Comparison of ENCODE assay signal across 8 mouse cellular contexts in genomic region chr4:83417160-83417819, GRCm38 (mm10). TPM values are rescaled to one million over a fixed set of nuclear protein-coding genes. Genes with fewer than 3 reads are reported as not detected.
DNase-seq lines count a peak whose midpoint lies in the region; ATAC-seq and TF ChIP-seq lines count a peak whose summit lies in the region.

Gene Snapc3, plus strand, starts transcription at chr4:83417724.

- no peaks in the 10 kb centered on the region for H3K27me3 ChIP-seq in heart, embryonic 12.5 days (replicated peaks)
- H3K27me3 ChIP-seq in kidney, postnatal 0 days (ENCODE audit: insufficient read depth, low read length), result no peaks in the 10 kb centered on the region
- H3K27me3 ChIP-seq in liver, embryonic 11.5 days (replicated peaks; ENCODE audit: control insufficient read depth, insufficient read depth, low read length), result no peaks in the 10 kb centered on the region
- H3K27me3 ChIP-seq in stomach, embryonic 14.5 days (ENCODE audit: control insufficient read depth, insufficient read depth, low read length), result no peaks in the 10 kb centered on the region

- H3K4me2 ChIP-seq in heart, embryonic 12.5 days, result peak within 1 kb of the TSS; percentile 72
- H3K4me2 ChIP-seq in kidney, postnatal 0 days (ENCODE audit: low read length), result peak within 1 kb of the TSS; percentile 65
- peak within 1 kb of the TSS; percentile 87 for H3K4me2 ChIP-seq in liver, embryonic 11.5 days
- peak within 1 kb of the TSS; percentile 60 for H3K4me2 ChIP-seq in stomach, embryonic 14.5 days (replicated peaks; ENCODE audit: low read depth, low read length)

- peak; percentile 99 for ATAC-seq in erythroid progenitor cell, adult 5-6 weeks (replicated peaks; ENCODE audit: low FRiP score, poor library complexity, severe bottlenecking)
- peak; percentile 100 for ATAC-seq in heart, embryonic 12.5 days (ENCODE audit: insufficient number of reproducible peaks, low FRiP score)
- peak; percentile 99 for ATAC-seq in kidney, postnatal 0 days (replicated peaks; ENCODE audit: low FRiP score, low read depth)
- ATAC-seq in liver, embryonic 11.5 days (replicated peaks; ENCODE audit: low FRiP score), result peak; percentile 99
- ATAC-seq in stomach, embryonic 14.5 days (ENCODE audit: insufficient number of reproducible peaks, insufficient read depth, low FRiP score, low read depth), result peak; percentile 99

- peaks cover 3% of the 10 kb centered on the region; the same call in 1 of the 2 replicates for H3K36me3 ChIP-seq in heart, embryonic 12.5 days
- H3K36me3 ChIP-seq in kidney, postnatal 0 days (ENCODE audit: insufficient read depth, low read length), result no peaks in the 10 kb centered on the region
- H3K36me3 ChIP-seq in liver, embryonic 11.5 days (ENCODE audit: control insufficient read depth, insufficient read depth, low read length), result no peaks in the 10 kb centered on the region
- H3K36me3 ChIP-seq in stomach, embryonic 14.5 days (ENCODE audit: control insufficient read depth, insufficient read depth, low read length), result 0 out of 2 replicates have a peak, but pooled peaks cover 2% of the 10 kb centered on the region

- TF ChIP-seq CTCF in kidney, postnatal 0 days (IDR thresholded peaks at IDR 0.05; ENCODE audit: low read depth), result 0 out of 2 replicates have a peak, but pooled peaks have one; percentile 18

- peak; percentile 94 for DNase-seq in CD4-positive helper T cell, adult 2 months (ENCODE audit: low read depth, low spot score)
- DNase-seq in brain, embryonic 18.5 days (ENCODE audit: low read depth, low spot score), result peak; percentile 91
- peak; percentile 99 for DNase-seq in kidney, postnatal 0 days (ENCODE audit: low spot score)
- DNase-seq in liver, embryonic 11.5 days (ENCODE audit: low spot score), result peak; percentile 94
- peak; percentile 94 for DNase-seq in naive thymus-derived CD4-positive, alpha-beta T cell, adult 2 months (ENCODE audit: low read depth)

- 1% methylated on average over 41 of the region's 41 CpGs for WGBS in heart, embryonic 12.5 days
- WGBS in kidney, postnatal 0 days, result under 1% methylated on average over 41 of the region's 41 CpGs
- WGBS in liver, embryonic 11.5 days, result 1% methylated on average over 41 of the region's 41 CpGs
- under 1% methylated on average over 41 of the region's 41 CpGs for WGBS in stomach, embryonic 14.5 days

- peaks cover 6% of the 10 kb centered on the region for H3K9me3 ChIP-seq in heart, embryonic 12.5 days (replicated peaks)
- H3K9me3 ChIP-seq in kidney, postnatal 0 days (replicated peaks; ENCODE audit: low read length), result no peaks in the 10 kb centered on the region
- H3K9me3 ChIP-seq in liver, embryonic 11.5 days (ENCODE audit: control insufficient read depth, low read length), result no peaks in the 10 kb centered on the region
- H3K9me3 ChIP-seq in stomach, embryonic 14.5 days (ENCODE audit: control insufficient read depth, low read depth, low read length), result no peaks in the 10 kb centered on the region

- H3K4me3 ChIP-seq in heart, embryonic 12.5 days, result peak within 1 kb of the TSS; percentile 90
- H3K4me3 ChIP-seq in kidney, postnatal 0 days (replicated peaks; ENCODE audit: low read depth, low read length), result peak within 1 kb of the TSS; percentile 93
- peak within 1 kb of the TSS; percentile 99 for H3K4me3 ChIP-seq in liver, embryonic 11.5 days (ENCODE audit: low read depth, low read length)
- H3K4me3 ChIP-seq in stomach, embryonic 14.5 days (ENCODE audit: low read depth, low read length), result peak within 1 kb of the TSS; percentile 99

- H3K27ac ChIP-seq in heart, embryonic 12.5 days (ENCODE audit: poor library complexity, severe bottlenecking), result peak within 1 kb of the TSS; percentile 82
- H3K27ac ChIP-seq in kidney, postnatal 0 days, result peak within 1 kb of the TSS; percentile 77
- H3K27ac ChIP-seq in liver, embryonic 11.5 days (ENCODE audit: low read depth, low read length), result peak within 1 kb of the TSS; percentile 58
- peak within 1 kb of the TSS; percentile 76 for H3K27ac ChIP-seq in stomach, embryonic 14.5 days (ENCODE audit: low read length)

- H3K9ac ChIP-seq in heart, embryonic 12.5 days, result peak within 1 kb of the TSS; percentile 96
- H3K9ac ChIP-seq in kidney, postnatal 0 days (ENCODE audit: low read depth, low read length), result peak within 1 kb of the TSS; percentile 92
- peak within 1 kb of the TSS; percentile 92 for H3K9ac ChIP-seq in liver, embryonic 11.5 days (ENCODE audit: low read depth, low read length)
- H3K9ac ChIP-seq in stomach, embryonic 14.5 days (replicated peaks; ENCODE audit: low read depth, low read length), result peak within 1 kb of the TSS; percentile 86

- H3K4me1 ChIP-seq in heart, embryonic 12.5 days (replicated peaks), result peaks cover 7% of the 10 kb centered on the region
- H3K4me1 ChIP-seq in kidney, postnatal 0 days (replicated peaks; ENCODE audit: insufficient read depth, low read length), result peaks cover 6% of the 10 kb centered on the region; the same call in 1 of the 2 replicates
- peaks cover 6% of the 10 kb centered on the region; the same call in 1 of the 2 replicates for H3K4me1 ChIP-seq in liver, embryonic 11.5 days (replicated peaks; ENCODE audit: control insufficient read depth, insufficient read depth, low read length)
- H3K4me1 ChIP-seq in stomach, embryonic 14.5 days (ENCODE audit: control insufficient read depth, insufficient read depth, low read length), result peaks cover 4% of the 10 kb centered on the region

RNA-seq across cellular contexts. Expression of gene Snapc3, which starts in this region (rescaled TPM):
- 17.3 and 52.4 TPM in 2 replicates for total RNA-seq in erythroid progenitor cell, adult 5-6 weeks (2015; ENCODE audit: low replicate concordance)
- 25.5 and 36.5 TPM in 2 replicates for total RNA-seq in erythroid progenitor cell, adult 5-6 weeks (2017; ENCODE audit: low replicate concordance)
- 32.6 and 34.9 TPM in 2 replicates for polyA plus RNA-seq in heart, embryonic 12.5 days (2016; fragmentation: Nextera tagmentation; extraction: Ambion mirVana)
- 27.3 and 29.1 TPM in 2 replicates for polyA plus RNA-seq in kidney, postnatal 0 days (2015; fragmentation: Nextera tagmentation; extraction: Ambion mirVana)
- polyA plus RNA-seq in liver, embryonic 11.5 days (2014; fragmentation: Nextera tagmentation; extraction: Ambion mirVana), result 31.1 and 32.8 TPM in 2 replicates
- 48.8 and 53.6 TPM in 2 replicates for polyA plus RNA-seq in stomach, embryonic 14.5 days (2014; fragmentation: Nextera tagmentation; extraction: Ambion mirVana)

Comparison
In these comparisons a context has a peak if more than half of its experiments do, and no peak if none do; other contexts are left out.
1. Peak in every context shown above with its lines: DNase-seq, ATAC-seq, H3K4me3 ChIP-seq and H3K27ac ChIP-seq.